Mouse (Mus musculus) MEL (cell line): ENCODE measurements around the gene Ppp1cc. TPM values are rescaled to one million over a fixed set of nuclear protein-coding genes. Genes with fewer than 3 reads are reported as not detected.

Source experiments
- DNase-seq: peaks from one replicate; pipeline ENCODE4 v3.0.0; 2011; ENCODE audit warnings: low read depth, low spot score
- H3K27ac ChIP-seq: 2 replicates; pipeline ENCODE4 v1.5.1; 2012; ENCODE audit warnings: low read depth, mild to moderate bottlenecking, control low read depth, low read length, moderate library complexity; ENCODE audit not compliant: control insufficient read depth
- H3K27me3 ChIP-seq, 2 experiments: fragments of 150-350 bp in 1 of 2; sonication (generic) in 1 of 2; 2 replicates each; pipeline ENCODE4 v1.6.1; 2012; ENCODE audit warnings: low read length in 2 of 2, mild to moderate bottlenecking in 2 of 2, improper control_type of control experiment in 1 of 2, moderate library complexity in 1 of 2; ENCODE audit not compliant: insufficient read depth in 2 of 2, control insufficient read depth in 1 of 2
- H3K36me3 ChIP-seq, 2 experiments: 2 replicates each; pipeline ENCODE4 v1.6.1; 2012 to 2014; ENCODE audit warnings: low read length in 2 of 2, improper control_type of control experiment in 1 of 2, inconsistent platforms in 1 of 2, mild to moderate bottlenecking in 1 of 2; ENCODE audit not compliant: insufficient read depth in 2 of 2, control insufficient read depth in 1 of 2
- H3K4me1 ChIP-seq, 2 experiments: fragments of 150-350 bp in 1 of 2; sonication (generic) in 1 of 2; 2 replicates each; pipeline ENCODE4 v1.6.1; 2012; ENCODE audit warnings: low read length in 2 of 2, improper control_type of control experiment in 1 of 2, mild to moderate bottlenecking in 1 of 2; ENCODE audit not compliant: insufficient read depth in 2 of 2, control insufficient read depth in 1 of 2
- H3K4me3 ChIP-seq, 2 experiments: fragments of 150-350 bp in 1 of 2; sonication (generic) in 1 of 2; 2 replicates each; pipeline ENCODE4 v1.5.1; 2012; ENCODE audit warnings: low read depth in 2 of 2, low read length in 2 of 2, mild to moderate bottlenecking in 2 of 2, moderate library complexity in 2 of 2, control low read depth in 1 of 2, improper control_type of control experiment in 1 of 2; ENCODE audit not compliant: control insufficient read depth in 1 of 2, insufficient read depth in 1 of 2
- H3K79me2 ChIP-seq: 2 replicates; pipeline ENCODE4 v1.6.1; 2012; ENCODE audit warnings: mild to moderate bottlenecking, low read length, moderate library complexity; ENCODE audit not compliant: control insufficient read depth, poor library complexity, insufficient read depth
- H3K9ac ChIP-seq: 2 replicates; pipeline ENCODE4 v1.6.1; 2012; ENCODE audit warnings: low read depth, mild to moderate bottlenecking, control low read depth, low read length, moderate library complexity; ENCODE audit not compliant: control insufficient read depth, poor library complexity, severe bottlenecking
- H3K9me3 ChIP-seq: fragments of 150-350 bp; sonication (generic); replicated peaks from 2 replicates; pipeline ENCODE4 v1.6.1; 2012; ENCODE audit warnings: mild to moderate bottlenecking, low read length, improper control_type of control experiment, moderate library complexity; ENCODE audit not compliant: insufficient read depth
- BHLHE40 ChIP-seq: IDR thresholded peaks from 2 replicates; pipeline ENCODE4 v1.6.1; 2012; ENCODE audit warnings: low read depth, mild to moderate bottlenecking, inconsistent platforms, low read length, improper control_type of control experiment, borderline replicate concordance
- CHD2 ChIP-seq: IDR thresholded peaks from 2 replicates; pipeline ENCODE4 v1.6.1; 2011; ENCODE audit warnings: low read length, improper control_type of control experiment
- CTCF ChIP-seq, 3 experiments: IDR thresholded peaks in 2 of 3; conservative IDR thresholded peaks in 1 of 3; 2 replicates each; pipeline ENCODE4 v1.5.1; 2011 to 2012; ENCODE audit warnings: low read length in 3 of 3, low read depth in 2 of 3, mild to moderate bottlenecking in 2 of 3, improper control_type of control experiment in 1 of 3, inconsistent platforms in 1 of 3, mixed read lengths in 1 of 3, moderate library complexity in 1 of 3; ENCODE audit not compliant: control insufficient read depth in 1 of 3, insufficient read depth in 1 of 3, poor library complexity in 1 of 3, severe bottlenecking in 1 of 3
- ELF1 ChIP-seq: IDR thresholded peaks from 2 replicates; pipeline ENCODE4 v1.6.1; 2014; ENCODE audit warnings: low read depth, mild to moderate bottlenecking, inconsistent platforms, low read length, improper control_type of control experiment, moderate library complexity
- HCFC1 ChIP-seq: IDR thresholded peaks from 2 replicates; pipeline ENCODE4 v1.6.1; 2012; ENCODE audit warnings: low read depth, mild to moderate bottlenecking, inconsistent platforms, low read length, improper control_type of control experiment, moderate library complexity
- JUND ChIP-seq: IDR thresholded peaks from 2 replicates; pipeline ENCODE4 v1.6.1; 2011; ENCODE audit warnings: low read depth, mild to moderate bottlenecking, improper control_type of control experiment, low read length
- KAT2A ChIP-seq: conservative IDR thresholded peaks from 2 replicates; pipeline ENCODE4 v1.6.1; 2012; ENCODE audit warnings: low read depth, low read length, improper control_type of control experiment, inconsistent platforms
- MAX ChIP-seq: IDR thresholded peaks from 2 replicates; pipeline ENCODE4 v1.6.1; 2011; ENCODE audit warnings: low read length, improper control_type of control experiment
- MAZ ChIP-seq: IDR thresholded peaks from 2 replicates; pipeline ENCODE4 v1.6.1; 2012; ENCODE audit warnings: low read depth, mild to moderate bottlenecking, inconsistent platforms, low read length, improper control_type of control experiment
- MXI1 ChIP-seq: IDR thresholded peaks from 2 replicates; pipeline ENCODE4 v1.6.1; 2011; ENCODE audit warnings: mild to moderate bottlenecking, low read depth, low read length, improper control_type of control experiment
- MYB ChIP-seq: IDR thresholded peaks from 2 replicates; pipeline ENCODE4 v1.6.1; 2011; ENCODE audit warnings: mild to moderate bottlenecking, low read depth, low read length, improper control_type of control experiment
- MYC ChIP-seq: IDR thresholded peaks from 2 replicates; pipeline ENCODE4 v1.6.1; 2011; ENCODE audit warnings: low read depth, mild to moderate bottlenecking, low read length, improper control_type of control experiment, moderate library complexity
- NELFE ChIP-seq: IDR thresholded peaks from 2 replicates; pipeline ENCODE4 v1.6.1; 2011; ENCODE audit warnings: low read depth, low read length, improper control_type of control experiment
- NRF1 ChIP-seq: IDR thresholded peaks from 2 replicates; pipeline ENCODE4 v1.6.1; 2014; ENCODE audit warnings: low read depth, mild to moderate bottlenecking, inconsistent platforms, low read length, improper control_type of control experiment, moderate library complexity; ENCODE audit not compliant: poor library complexity, insufficient read depth, severe bottlenecking
- POLR2A ChIP-seq, 2 experiments: IDR thresholded peaks; 2 replicates each; pipeline ENCODE4 v1.6.1; 2011 to 2012; ENCODE audit warnings: low read length in 2 of 2, mild to moderate bottlenecking in 2 of 2, control low read depth in 1 of 2, improper control_type of control experiment in 1 of 2, low read depth in 1 of 2, moderate library complexity in 1 of 2; ENCODE audit not compliant: control insufficient read depth in 1 of 2, insufficient read depth in 1 of 2, poor library complexity in 1 of 2
- POLR2AphosphoS2 ChIP-seq: IDR thresholded peaks from 2 replicates; pipeline ENCODE4 v1.6.1; 2011; ENCODE audit warnings: low read length, improper control_type of control experiment
- RAD21 ChIP-seq: IDR thresholded peaks from 2 replicates; pipeline ENCODE4 v1.6.1; 2011; ENCODE audit warnings: mild to moderate bottlenecking, low read depth, low read length, improper control_type of control experiment
- RCOR1 ChIP-seq: IDR thresholded peaks from 2 replicates; pipeline ENCODE4 v1.6.1; 2012; ENCODE audit warnings: low read depth, mild to moderate bottlenecking, inconsistent platforms, low read length, improper control_type of control experiment
- SMC3 ChIP-seq: IDR thresholded peaks from 2 replicates; pipeline ENCODE4 v1.6.1; 2011; ENCODE audit warnings: low read depth, low read length, improper control_type of control experiment
- TBP ChIP-seq: IDR thresholded peaks from 2 replicates; pipeline ENCODE4 v1.8.0; 2011; ENCODE audit warnings: low read depth, low read length, improper control_type of control experiment
- USF1 ChIP-seq: IDR thresholded peaks from 2 replicates; pipeline ENCODE4 v1.6.1; 2014; ENCODE audit warnings: low read depth, mild to moderate bottlenecking, inconsistent platforms, low read length, improper control_type of control experiment, moderate library complexity
- USF2 ChIP-seq, 2 experiments: IDR thresholded peaks; 2 replicates each; pipeline ENCODE4 v1.6.1; 2011 to 2012; ENCODE audit warnings: improper control_type of control experiment in 2 of 2, low read length in 2 of 2, borderline replicate concordance in 1 of 2, inconsistent platforms in 1 of 2, low read depth in 1 of 2, mild to moderate bottlenecking in 1 of 2; ENCODE audit not compliant: insufficient read depth in 1 of 2
- ZC3H11A ChIP-seq: IDR thresholded peaks from 2 replicates; pipeline ENCODE4 v1.6.1; 2012; ENCODE audit warnings: low read depth, mild to moderate bottlenecking, inconsistent platforms, low read length, improper control_type of control experiment
- ZMIZ1 ChIP-seq: IDR thresholded peaks from 2 replicates; pipeline ENCODE4 v1.6.1; 2012; ENCODE audit warnings: low read depth, mild to moderate bottlenecking, inconsistent platforms, low read length, improper control_type of control experiment, moderate library complexity
- ZNF384 ChIP-seq: IDR thresholded peaks from 2 replicates; pipeline ENCODE4 v1.6.1; 2012; ENCODE audit warnings: low read depth, mild to moderate bottlenecking, inconsistent platforms, low read length, improper control_type of control experiment
- polyA plus RNA-seq, 2 experiments: library from polyadenylated mRNA; stranded (reverse) in 1 of 2; unstranded in 1 of 2; fragments of >175 nt in 1 of 2; fragments of >200 nt in 1 of 2; gene quantifications; 2 replicates each; pipeline versions ENCODE4 v1.2.1 to v1.2.4; 2012; ENCODE audit warnings: low replicate concordance in 2 of 2, low read depth in 1 of 2; ENCODE audit not compliant: insufficient read length in 2 of 2, insufficient read depth in 1 of 2, missing spikeins in 1 of 2
- total RNA-seq: library from RNA; depleted of rRNA; stranded (reverse); fragments of 300-350 nt; gene quantifications from 2 replicates; pipeline ENCODE4 v1.2.3, GENCODE M21; 2012

The Ppp1cc gene
- total and polyA plus RNA-seq, 3 experiments, result 305 to 420 TPM; not detected in 1

DNA sequence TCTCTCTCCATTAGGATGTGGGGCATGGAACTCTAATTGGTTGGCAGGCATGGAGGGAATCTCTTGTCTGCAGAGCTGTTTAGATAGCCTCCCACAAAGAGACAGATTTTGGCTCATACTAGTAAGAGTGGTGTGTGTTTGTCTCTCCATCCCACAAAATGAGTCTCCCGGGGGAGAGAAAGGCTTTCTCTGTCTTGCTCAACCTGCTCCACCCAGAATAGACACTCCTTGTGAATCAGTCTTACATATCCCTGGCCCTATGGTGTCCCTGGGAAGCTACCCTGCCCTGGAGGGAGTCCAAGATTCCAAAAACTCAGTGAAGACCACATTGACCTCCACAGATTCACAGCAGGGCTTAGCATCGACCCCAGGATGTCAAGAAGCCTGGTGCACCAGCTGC, 1.6 kb upstream of the Ppp1cc start:
- no peak for TF ChIP-seq POLR2A (IDR thresholded peaks at IDR 0.05; ENCODE audit: control insufficient read depth in 1 of 2, insufficient read depth in 1 of 2, low read depth in 1 of 2, low read length in 2 of 2, poor library complexity in 1 of 2)
- no peak for TF ChIP-seq RCOR1
- TF ChIP-seq MAX, result no peak
- TF ChIP-seq ELF1, result no peak
- no peak for TF ChIP-seq HCFC1
- TF ChIP-seq CHD2, result no peak
- no peak for TF ChIP-seq MYC
- no peak for TF ChIP-seq RAD21
- no peak for TF ChIP-seq ZNF384
- TF ChIP-seq KAT2A, result no peak
- TF ChIP-seq MYB, result no peak
- no peak for TF ChIP-seq NRF1
- TF ChIP-seq JUND, result no peak

DNA sequence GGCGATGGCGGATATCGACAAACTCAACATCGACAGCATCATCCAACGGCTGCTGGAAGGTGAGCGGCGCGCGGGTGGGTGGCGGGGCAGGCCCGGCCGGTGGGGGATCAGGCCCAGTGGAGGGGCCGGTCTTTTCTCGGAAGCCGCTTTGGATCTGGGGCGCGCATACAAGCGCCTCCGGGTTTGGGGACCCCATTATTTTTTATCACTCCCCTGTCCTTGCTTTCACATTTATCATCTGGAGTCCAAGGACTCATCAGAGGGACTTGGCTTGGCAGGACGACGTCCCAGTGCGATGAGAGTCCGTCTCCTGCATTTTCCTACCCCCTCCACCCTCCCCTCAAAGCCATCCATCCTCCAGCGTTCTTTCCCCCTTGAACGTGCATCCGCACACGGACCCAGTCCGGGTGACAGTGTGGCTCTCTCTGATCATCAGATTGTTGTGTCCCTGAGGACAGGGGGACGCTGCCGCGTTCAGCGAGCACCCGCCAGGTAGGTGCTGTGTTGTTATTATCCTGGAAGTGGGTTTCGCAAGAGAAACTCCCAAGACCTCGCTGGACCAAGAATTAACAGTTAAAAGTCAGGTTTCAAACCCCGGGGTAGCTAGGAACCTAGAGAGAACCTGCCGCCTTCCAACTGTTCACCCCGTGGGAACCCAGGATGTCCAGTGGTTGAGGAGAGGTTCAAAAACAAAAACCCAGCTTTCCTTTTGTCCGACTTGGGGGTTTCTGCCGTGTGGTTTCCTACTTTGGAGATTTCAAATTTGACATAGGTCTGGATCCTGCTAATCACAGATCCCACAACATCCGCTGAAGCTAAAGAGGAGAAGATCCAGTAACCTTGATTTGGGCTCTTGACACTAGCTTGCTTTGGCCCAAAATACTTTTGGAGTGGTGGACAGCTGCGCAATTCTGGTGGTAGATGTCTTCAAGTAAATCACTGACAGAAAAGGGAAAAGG, 758 bp downstream of the Ppp1cc start:
- peaks cover 2 to 42% of the 10 kb centered on the region in 2 experiments; a peak in 3 of 4 replicates for H3K4me1 ChIP-seq
- H3K9me3 ChIP-seq, result no peaks in the 10 kb centered on the region
- peak overlapping the region; percentile 54 for H3K27ac ChIP-seq
- H3K27me3 ChIP-seq, result no peaks in the 10 kb centered on the region
- H3K4me3 ChIP-seq, result peak overlapping the region; percentile 97 to 99
- peak overlapping the region; percentile 95 for H3K9ac ChIP-seq
- TF ChIP-seq ZC3H11A (no peak), MAX (0 out of 2 replicates have a peak, but pooled peaks have one; percentile 35), POLR2A (IDR thresholded peaks at IDR 0.05; ENCODE audit: control insufficient read depth in 1 of 2, insufficient read depth in 1 of 2, low read depth in 1 of 2, low read length in 2 of 2, poor library complexity in 1 of 2) (peak; percentile 22 to 54; a peak in 1 of 4 replicates), USF1 (no peak), SMC3 (no peak), BHLHE40 (no peak), ZMIZ1 (0 out of 2 replicates have a peak, but pooled peaks have one; percentile 76), MXI1 (peak; percentile 53), MYB (no peak), MAZ (no peak), TBP (no peak), USF2 (IDR thresholded peaks at IDR 0.05; ENCODE audit: borderline replicate concordance in 1 of 2, insufficient read depth in 1 of 2, low read depth in 1 of 2, low read length in 2 of 2) (no peak), NELFE (peak; percentile 54; the same call in 1 of the 2 replicates), CTCF (IDR thresholded peaks at IDR 0.05 in 2 of 3, conservative IDR thresholded peaks at IDR 0.05 in 1 of 3; ENCODE audit: control insufficient read depth in 1 of 3, insufficient read depth in 1 of 3, low read depth in 2 of 3, low read length in 3 of 3, poor library complexity in 1 of 3, severe bottlenecking in 1 of 3) (no peak), ZNF384 (no peak), RCOR1 (no peak), POLR2AphosphoS2 (no peak)
- TF ChIP-seq, all 39 proteins: peak for 5
- peaks cover 59% of the 10 kb centered on the region for H3K79me2 ChIP-seq
- DNase-seq, result no peak
- peaks cover 17 to 44% of the 10 kb centered on the region in 2 experiments for H3K36me3 ChIP-seq

More for the DNA sequence above, 1.6 kb upstream of the Ppp1cc start:
- Histone ChIP-seq H3K9ac (no peak overlapping the region), H3K36me3 (peaks cover 7 to 26% of the 10 kb centered on the region in 2 experiments), H3K27me3 (no peaks in the 10 kb centered on the region), H3K4me3 (no peak overlapping the region), H3K9me3 (no peaks in the 10 kb centered on the region), H3K4me1 (peaks cover 2 to 30% of the 10 kb centered on the region in 2 experiments; a peak in 3 of 4 replicates), H3K79me2 (peaks cover 37% of the 10 kb centered on the region), H3K27ac (no peak overlapping the region)
- DNase-seq, result no peak
